Mouse (Mus musculus) ES-CJ7 (cell line): Measurements from ENCODE around the gene Scamp1.
A peak's percentile ranks its signal among the peaks of the same experiment; 100 is the strongest.

ENCODE experiments used
- DNase-seq: peaks from one replicate; pipeline ENCODE4 v3.0.0; 2011; ENCODE audit warnings: low read depth, low spot score

The Scamp1 gene

GRCm38 (mm10) chr13:94178401-94179040 is 107.1 kb downstream of the Scamp1 start:
- no peak for DNase-seq

DNA sequence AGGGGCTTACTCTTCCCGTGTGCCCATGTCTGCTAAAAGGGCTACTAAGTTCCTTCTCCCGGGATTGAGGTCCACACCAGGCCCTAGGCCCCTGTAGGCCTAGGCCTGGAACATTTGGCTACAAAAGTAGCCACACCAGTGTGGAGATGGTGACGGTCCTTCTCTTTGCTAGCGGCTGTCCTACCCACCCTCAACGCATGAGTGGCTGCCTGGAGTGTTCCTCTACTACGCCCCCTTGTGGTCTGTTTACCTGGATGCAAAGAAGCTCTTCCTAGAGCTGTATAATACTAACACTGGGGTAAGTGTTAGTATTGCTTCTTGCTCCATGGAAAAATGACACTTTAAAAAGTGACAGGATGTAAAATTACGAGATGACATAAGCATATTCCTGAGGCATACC is 108.5 kb downstream of the Scamp1 start:
- DNase-seq, result peak; percentile 47

GRCm38 (mm10) chr13:94175379-94176050 is 110.1 kb downstream of the Scamp1 start:
- no peak for DNase-seq

DNA sequence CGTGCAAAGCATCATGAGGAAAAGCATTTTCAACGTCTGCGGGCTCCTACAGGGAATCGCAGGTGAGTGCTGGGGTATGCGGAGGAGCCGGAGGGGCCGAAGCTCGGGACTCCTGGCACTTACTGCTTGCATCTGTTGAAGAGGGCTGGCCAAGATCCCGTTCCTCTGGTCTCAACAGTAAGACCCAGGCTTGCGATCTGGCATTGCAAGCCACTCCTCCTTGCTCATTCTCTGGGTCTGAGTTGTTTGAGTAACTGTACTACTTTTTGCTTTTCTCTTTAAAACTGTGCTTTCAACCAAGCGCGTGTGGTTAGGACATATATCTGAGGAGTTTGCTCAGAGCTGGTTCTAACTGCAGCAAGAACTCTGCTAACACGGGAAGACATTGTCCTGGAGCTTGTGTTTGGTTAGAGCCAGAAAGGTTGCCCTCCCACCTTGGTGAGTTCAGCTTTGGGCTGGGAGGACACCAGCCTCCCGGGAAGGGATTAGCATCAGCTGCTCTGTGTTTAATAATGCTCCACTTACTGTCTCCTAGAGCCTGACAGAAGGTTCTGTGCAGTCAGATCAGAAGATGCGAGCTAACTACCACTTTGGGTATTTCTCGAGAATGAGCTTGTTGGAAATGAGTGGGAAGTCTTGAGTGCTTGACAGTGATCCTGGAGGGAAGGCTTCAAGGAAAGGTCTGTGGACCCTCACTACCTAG is 110.9 kb downstream of the Scamp1 start:
- peak; percentile 14 for DNase-seq

GRCm38 (mm10) chr13:94173633-94174576 is 111.8 kb downstream of the Scamp1 start:
- peak; percentile 15 for DNase-seq

GRCm38 (mm10) chr13:94172533-94173310 is 112.9 kb downstream of the Scamp1 start:
- no peak for DNase-seq

DNA sequence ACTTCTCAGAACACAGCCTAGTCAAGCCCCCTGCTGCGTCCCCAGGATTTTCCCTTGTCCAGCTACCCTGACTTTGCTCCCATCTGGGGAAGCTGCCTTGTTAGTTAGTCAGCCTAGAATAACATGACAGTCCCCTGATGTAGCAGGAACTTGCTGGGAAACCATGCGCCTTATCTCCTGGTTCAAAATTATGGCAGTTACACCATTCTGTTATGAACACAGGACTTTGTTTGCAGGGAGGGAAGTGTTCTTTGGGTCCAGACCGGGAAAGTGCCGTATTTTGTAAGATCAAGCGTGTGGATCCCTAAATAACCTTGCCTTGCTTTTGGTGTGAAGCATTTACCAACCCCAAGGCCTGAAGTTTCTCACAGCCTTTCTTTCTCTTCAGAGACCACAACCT is 114.0 kb downstream of the Scamp1 start:
- DNase-seq, result no peak

DNA sequence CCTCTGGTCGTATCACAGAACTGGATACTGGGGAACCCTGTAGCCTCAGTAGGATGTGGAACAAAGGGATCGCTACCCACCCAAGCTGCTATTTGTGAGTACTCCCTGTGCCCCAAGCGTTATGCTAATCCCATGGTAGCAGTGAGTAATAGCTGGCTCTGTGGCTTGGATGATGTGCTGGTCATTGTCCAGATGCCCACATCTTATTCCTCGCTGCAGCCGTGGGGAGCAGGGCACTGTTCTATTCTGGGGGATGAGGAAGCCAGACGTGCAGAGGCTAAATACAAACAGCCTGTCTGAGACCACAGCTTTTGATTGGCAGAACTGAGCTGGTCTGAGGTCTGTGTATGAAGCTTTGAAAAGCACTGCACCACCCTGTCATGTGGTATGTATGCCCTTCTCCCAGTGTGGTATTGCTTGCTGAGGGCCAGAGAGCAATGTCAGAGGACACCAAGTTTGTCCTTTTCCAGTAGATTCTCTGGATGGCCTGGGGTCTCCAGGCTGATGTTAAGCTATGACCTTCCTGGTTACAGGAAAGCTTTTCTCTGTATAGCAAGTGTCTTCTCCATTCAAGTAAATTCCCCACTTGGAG is 116.2 kb downstream of the Scamp1 start:
- DNase-seq, result no peak

- DNase-seq, result no peak
Observed at GRCm38 (mm10) chr13:94168319-94168718, 117.3 kb downstream of the Scamp1 start.

GRCm38 (mm10) chr13:94164501-94164900 is 121.2 kb downstream of the Scamp1 start:
- DNase-seq, result no peak

- no peak for DNase-seq
Observed at GRCm38 (mm10) chr13:94159478-94160220, 126.0 kb downstream of the Scamp1 start.

- DNase-seq, result no peak
Observed at GRCm38 (mm10) chr13:94158864-94159477, 126.7 kb downstream of the Scamp1 start.

- peak; percentile 35 for DNase-seq
Observed at GRCm38 (mm10) chr13:94155657-94156429, 129.8 kb downstream of the Scamp1 start.

DNA sequence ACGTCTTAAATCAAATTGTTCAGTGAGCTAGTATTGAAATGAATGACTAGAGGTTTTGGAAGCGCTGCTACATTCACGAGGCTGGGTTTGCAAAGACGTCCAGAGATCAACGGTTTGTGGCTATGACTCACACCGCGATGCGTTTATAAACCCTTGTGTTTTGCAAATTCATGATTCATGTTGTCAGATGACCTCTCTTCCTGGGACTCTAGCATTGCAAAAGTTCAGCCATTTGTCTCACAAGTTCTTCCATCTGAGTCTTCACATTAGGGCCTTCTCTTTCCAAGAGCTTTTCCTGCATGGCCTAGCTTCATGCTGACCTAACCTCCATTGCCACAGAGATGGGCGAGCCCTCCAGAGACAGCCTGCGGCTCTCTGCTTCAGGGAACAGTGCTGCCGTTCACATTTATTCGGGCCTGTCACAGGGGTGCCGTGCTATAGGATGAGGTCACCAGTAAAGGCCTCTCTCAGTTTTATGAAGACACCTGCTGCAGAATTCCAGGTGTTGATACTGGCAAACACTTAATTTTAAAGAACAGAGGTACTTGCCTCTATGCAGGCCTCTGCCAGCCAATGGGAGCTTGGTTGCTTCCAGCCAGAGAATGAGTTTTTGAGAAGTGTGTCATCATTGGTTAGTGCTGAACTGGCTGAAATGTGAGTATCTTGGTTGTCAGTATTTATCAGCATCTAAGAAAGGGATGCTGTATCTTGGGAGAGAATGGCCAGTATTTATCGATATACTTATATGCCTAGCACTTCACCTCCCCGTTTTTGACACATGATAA is 131.0 kb downstream of the Scamp1 start:
- no peak for DNase-seq

- DNase-seq, result no peak
Observed at GRCm38 (mm10) chr13:94153658-94154057, 132.0 kb downstream of the Scamp1 start.

DNA sequence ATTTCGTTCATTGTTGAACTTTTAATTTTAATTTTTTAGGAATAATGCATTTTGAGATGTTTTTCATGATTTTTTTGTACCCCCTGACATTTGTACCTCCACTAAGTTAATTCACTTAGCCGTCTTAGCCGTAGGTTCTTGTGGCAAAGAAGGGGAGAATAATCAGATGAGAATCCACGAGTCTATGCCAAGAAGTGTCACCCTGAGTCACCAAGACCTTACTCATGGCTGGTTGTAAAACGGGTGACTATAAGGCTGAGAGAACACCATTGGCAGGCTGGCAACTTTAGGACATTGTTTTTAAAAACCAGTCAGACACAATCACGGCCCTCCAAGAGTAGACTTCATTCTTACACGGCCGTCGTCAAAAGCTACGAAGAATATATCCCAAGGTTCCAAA is 132.8 kb downstream of the Scamp1 start:
- no peak for DNase-seq
